Mouse (Mus musculus) bone marrow, adult 2 months (tissue): ENCODE data around the gene Zmym2.

Experiments used
- CTCF ChIP-seq: fragments of 200-500 bp; IDR thresholded peaks from 2 replicates; pipeline ENCODE4 v1.5.1; 2011; ENCODE audit warnings: low read length, control low read depth; ENCODE audit not compliant: control insufficient read depth, insufficient read depth
- POLR2A ChIP-seq: fragments of 200-500 bp; IDR thresholded peaks from 2 replicates; pipeline ENCODE4 v1.6.1; 2011; ENCODE audit warnings: low read depth, mild to moderate bottlenecking, control low read depth, low read length, borderline replicate concordance; ENCODE audit not compliant: control insufficient read depth

DNA sequence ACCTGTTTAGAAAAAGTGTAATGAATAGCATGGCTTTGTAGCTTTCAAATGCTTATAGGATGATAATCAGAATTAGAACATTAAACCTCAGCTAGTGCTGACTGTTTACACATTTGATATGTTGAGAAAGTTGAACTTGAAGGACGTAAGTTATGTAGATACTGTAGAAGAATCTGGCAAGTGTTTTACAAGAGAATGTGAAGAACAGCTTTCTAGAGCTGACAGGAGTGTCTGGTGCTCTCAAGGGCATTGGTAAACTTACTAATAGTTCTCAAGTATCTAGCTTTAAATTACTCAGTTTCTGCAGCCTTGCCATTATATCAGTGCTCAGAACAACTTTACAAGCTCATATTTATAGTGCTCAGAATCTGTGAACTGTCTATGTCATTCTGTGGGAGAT, 53.5 kb downstream of the Zmym2 start:
- TF ChIP-seq POLR2A (no peak), CTCF (no peak)
